Mouse (Mus musculus) olfactory bulb, adult 2 months (tissue): ENCODE measurements around the gene Gm17332.

Experiments used
- CTCF ChIP-seq: fragments of 200-500 bp; IDR thresholded peaks from 2 replicates; pipeline ENCODE4 v1.5.1; 2012; ENCODE audit warnings: low read depth, mild to moderate bottlenecking, low read length, moderate library complexity; ENCODE audit not compliant: insufficient read depth
- POLR2A ChIP-seq: fragments of 200-500 bp; IDR thresholded peaks from 2 replicates; pipeline ENCODE4 v1.6.1; 2012; ENCODE audit warnings: mild to moderate bottlenecking, low read depth, low read length, moderate library complexity; ENCODE audit not compliant: insufficient read depth

GRCm38 (mm10) chr11:31182362-31182761 lies at the start of gene Gm17332:
- TF ChIP-seq CTCF (no peak), POLR2A (no peak)
